Mouse (Mus musculus): ENCODE data around the gene Wdcp. TPM values are rescaled to one million over a fixed set of nuclear protein-coding genes. Genes with fewer than 3 reads are reported as not detected.

Wdcp gene
- total RNA-seq, 2 experiments from 2014 or later, result 8.5 to 8.9 TPM

Other genes starting within 250 kb of the Wdcp start
- under 1 TPM; 0.19 to 0.27 TPM for gene Fam228a, start 104.9 kb upstream of the Wdcp start, total RNA-seq (2021)
- 1 to 10 TPM in 1 of 2 experiments, under 1 TPM in 1; 0.86 to 1.1 TPM for gene Pfn4, start 74.3 kb upstream of the Wdcp start, total RNA-seq (2021)
- 1 to 10 TPM; 3.3 to 6.1 TPM for gene Fam228b, start 74.0 kb upstream of the Wdcp start, total RNA-seq (2021)
- gene Sf3b6, start 25.8 kb upstream of the Wdcp start, total RNA-seq (2021), result 100 to 1,000 TPM in 1 of 2 experiments, 10 to 100 TPM in 1; 94.2 to 110 TPM
- 1 to 10 TPM; 4.4 to 7.7 TPM for gene Fkbp1b, start 1.7 kb upstream of the Wdcp start, total RNA-seq (2021)
- gene Mfsd2b, start 31.1 kb downstream of the Wdcp start, total RNA-seq (2021), result under 1 TPM; 0.89 to 0.99 TPM
- 10 to 100 TPM; 56.2 to 65.5 TPM for gene Ubxn2a, start 64.4 kb downstream of the Wdcp start, total RNA-seq (2021)
- gene Atad2b, start 74.0 kb downstream of the Wdcp start, total RNA-seq (2021), result 10 to 100 TPM; 20.6 to 25.2 TPM

Measured in adrenal gland, adult 18-20 months (tissue).